Mouse (Mus musculus): ENCODE data around the gene Odf2. TPM values are rescaled to one million over a fixed set of nuclear protein-coding genes. Genes with fewer than 3 reads are reported as not detected.

Gene Odf2
- total and polyA plus RNA-seq, 3 experiments, result 35.4 to 54.6 (median 48.6) TPM

DNA sequence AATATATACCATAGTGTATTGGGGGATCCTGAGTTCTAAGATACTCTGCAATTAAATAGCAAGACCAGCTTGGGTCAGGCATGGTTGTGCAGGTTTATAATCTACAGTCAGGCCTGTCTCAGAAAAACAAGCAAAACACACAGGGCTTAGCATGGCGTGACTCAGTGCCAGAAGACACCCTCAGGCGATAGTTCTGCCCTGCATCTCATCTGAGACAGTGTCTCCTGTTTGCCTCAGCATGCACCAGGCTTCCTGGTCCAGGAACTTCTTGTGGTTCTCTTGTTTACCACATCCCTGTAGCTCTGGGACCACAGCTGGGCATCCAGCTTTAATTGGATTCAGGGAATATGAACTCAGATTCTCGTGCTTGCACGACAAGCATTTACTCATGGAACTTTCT lies 23.9 kb upstream of the Odf2 start:
- Histone ChIP-seq H3K36me3 (replicated peaks in 1 of 2; ENCODE audit: control insufficient read depth in 1 of 2, insufficient read depth in 1 of 2, low read length in 1 of 2) (no peaks in the 10 kb centered on the region), H3K4me2 (ENCODE audit: insufficient read depth, low read depth, poor library complexity, severe bottlenecking) (no peak overlapping the region), H3K79me2 (replicated peaks; ENCODE audit: control insufficient read depth, extremely low read depth, insufficient read depth, poor library complexity, severe bottlenecking) (no peaks in the 10 kb centered on the region), H3K4me1 (ENCODE audit: control insufficient read depth in 1 of 2, insufficient read depth in 2 of 2) (peaks cover 0 to 7% of the 10 kb centered on the region in 2 experiments; a peak in 2 of 4 replicates), H3K4me3 (replicated peaks in 1 of 3; ENCODE audit: low read depth in 2 of 3, low read length in 2 of 3, poor library complexity in 1 of 3) (no peak overlapping the region), H3K9me3 (replicated peaks; ENCODE audit: low read length) (no peaks in the 10 kb centered on the region), H3K27ac (ENCODE audit: insufficient read depth, low read depth) (no peak overlapping the region), H3K9ac (ENCODE audit: insufficient read depth, low read depth) (no peak overlapping the region), H3K27me3 (replicated peaks) (peaks cover 16% of the 10 kb centered on the region)
- TF ChIP-seq ZC3H11A (IDR thresholded peaks at IDR 0.05; ENCODE audit: low read depth, low read length) (no peak), MYC (IDR thresholded peaks at IDR 0.05; ENCODE audit: low read depth, low read length) (no peak), ELF1 (IDR thresholded peaks at IDR 0.05; ENCODE audit: low read depth, low read length) (no peak), TBP (conservative IDR thresholded peaks at IDR 0.05; ENCODE audit: low read depth, low read length) (no peak), TCF12 (IDR thresholded peaks at IDR 0.05; ENCODE audit: low read depth, low read length) (no peak), MAX (IDR thresholded peaks at IDR 0.05; ENCODE audit: low read length) (no peak), CTCF (conservative IDR thresholded peaks at IDR 0.05 in 1 of 2, IDR thresholded peaks at IDR 0.05 in 1 of 2; ENCODE audit: low read depth in 2 of 2, low read length in 2 of 2) (no peak), MAFK (IDR thresholded peaks at IDR 0.05; ENCODE audit: insufficient replicate concordance, low read length) (no peak), NELFE (IDR thresholded peaks at IDR 0.05; ENCODE audit: low read depth, low read length) (no peak), NRF1 (IDR thresholded peaks at IDR 0.05; ENCODE audit: low read depth, low read length) (no peak), SMC3 (IDR thresholded peaks at IDR 0.05; ENCODE audit: low read depth, low read length) (no peak), JUN (IDR thresholded peaks at IDR 0.05; ENCODE audit: insufficient read depth, low read depth, low read length) (no peak), CHD1 (IDR thresholded peaks at IDR 0.05; ENCODE audit: low read depth, low read length) (no peak), EP300 (IDR thresholded peaks at IDR 0.05; ENCODE audit: low read length) (no peak), POLR2AphosphoS2 (IDR thresholded peaks at IDR 0.05; ENCODE audit: low read depth, low read length) (no peak), MEF2A (IDR thresholded peaks at IDR 0.05; ENCODE audit: borderline replicate concordance, low read depth, low read length) (no peak), ZKSCAN1 (IDR thresholded peaks at IDR 0.05; ENCODE audit: borderline replicate concordance, low read depth, low read length) (no peak), RCOR1 (conservative IDR thresholded peaks at IDR 0.05; ENCODE audit: low read depth, low read length) (no peak), PAX5 (IDR thresholded peaks at IDR 0.05; ENCODE audit: low read length) (no peak), IRF4 (IDR thresholded peaks at IDR 0.05; ENCODE audit: low read depth, low read length) (no peak)
- no peak for DNase-seq (ENCODE audit: extremely low read depth)
- dilution Hi-C loops (cut with MboI; ENCODE audit: extremely low pct_ligation_motif_present, extremely low pct_unique_long_range_greater_than_20kb, low sequenced_read_pairs), result no loop called here
- in situ Hi-C loops (cut with MboI; ENCODE audit: low pct_ligation_motif_present, low pct_unique_long_range_greater_than_20kb, low sequenced_read_pairs), result loop anchor here (10.0 kb wide), 1 partner anchor 100 kb away; no protein-coding TSS in a partner anchor

DNA sequence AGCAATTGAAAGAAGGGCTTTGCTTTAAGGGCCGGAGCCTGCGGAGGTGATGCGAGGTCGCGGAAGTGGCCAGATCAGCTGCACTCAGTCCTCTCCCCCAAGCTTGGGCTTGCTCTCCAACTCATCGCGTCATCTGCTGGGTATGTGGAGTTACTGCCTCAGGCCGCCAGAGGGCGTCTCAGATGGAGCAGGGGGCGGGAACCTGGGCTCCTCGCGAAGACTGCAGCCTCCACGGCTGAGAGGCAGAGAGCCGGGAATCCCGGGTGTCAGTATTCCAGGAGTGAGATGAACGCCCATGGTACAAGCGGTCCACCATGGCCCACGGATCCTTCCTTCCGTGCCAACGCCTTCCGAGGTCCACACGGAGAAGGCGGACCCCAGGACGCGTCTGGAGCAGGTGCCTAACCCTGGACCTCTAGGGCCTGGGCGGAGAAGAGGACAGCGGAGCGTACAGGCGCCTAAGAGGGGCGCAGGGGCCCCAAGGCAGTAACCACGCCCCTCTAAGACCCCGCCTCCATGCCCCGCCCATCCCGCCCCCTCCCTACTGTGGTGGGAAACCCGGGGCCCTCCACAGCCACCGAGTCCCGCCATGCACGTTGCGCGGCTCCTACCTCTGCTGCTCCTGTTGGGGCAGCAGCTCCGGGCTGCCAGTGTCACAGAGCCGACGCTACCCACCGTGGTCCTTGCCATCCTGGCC lies 19.9 kb upstream of the Odf2 start, which contains the start of gene Cercam:
Gene Cercam (plus strand): TSS at position 216 of the 697 bp plus-strand sequence.
- Histone ChIP-seq H3K36me3 (replicated peaks in 1 of 2; ENCODE audit: control insufficient read depth in 1 of 2, insufficient read depth in 1 of 2, low read length in 1 of 2) (peaks cover 3 to 18% of the 10 kb centered on the region in 2 experiments), H3K4me2 (ENCODE audit: insufficient read depth, low read depth, poor library complexity, severe bottlenecking) (peak within 1 kb of the TSS; percentile 67), H3K9ac (ENCODE audit: insufficient read depth, low read depth) (peak within 1 kb of the TSS; percentile 29; the same call in 1 of the 2 replicates), H3K9me3 (replicated peaks; ENCODE audit: low read length) (no peaks in the 10 kb centered on the region), H3K27me3 (replicated peaks) (peaks cover 11% of the 10 kb centered on the region), H3K79me2 (replicated peaks; ENCODE audit: control insufficient read depth, extremely low read depth, insufficient read depth, poor library complexity, severe bottlenecking) (no peaks in the 10 kb centered on the region), H3K4me3 (replicated peaks in 1 of 3; ENCODE audit: low read depth in 2 of 3, low read length in 2 of 3, poor library complexity in 1 of 3) (peak within 1 kb of the TSS; percentile 49 to 70 (median 65)), H3K4me1 (ENCODE audit: control insufficient read depth in 1 of 2, insufficient read depth in 2 of 2) (peaks cover 10 to 18% of the 10 kb centered on the region in 2 experiments), H3K27ac (ENCODE audit: insufficient read depth, low read depth) (peak within 1 kb of the TSS; percentile 67)
- in situ Hi-C loops (cut with MboI; ENCODE audit: low pct_ligation_motif_present, low pct_unique_long_range_greater_than_20kb, low sequenced_read_pairs) (loop anchor here (10.0 kb wide), 1 partner anchor 104 kb away; no protein-coding TSS in a partner anchor), dilution Hi-C loops (cut with MboI; ENCODE audit: extremely low pct_ligation_motif_present, extremely low pct_unique_long_range_greater_than_20kb, low sequenced_read_pairs) (no loop called here)
- DNase-seq (ENCODE audit: extremely low read depth), result peak; percentile 85
- no peak for TF ChIP-seq MYC (IDR thresholded peaks at IDR 0.05; ENCODE audit: low read depth, low read length)
- peak; percentile 65; the same call in 1 of the 2 replicates for TF ChIP-seq MAZ (IDR thresholded peaks at IDR 0.05; ENCODE audit: low read depth, low read length)
- TF ChIP-seq CTCF (conservative IDR thresholded peaks at IDR 0.05 in 1 of 2, IDR thresholded peaks at IDR 0.05 in 1 of 2; ENCODE audit: low read depth in 2 of 2, low read length in 2 of 2), result peak; percentile 43 to 89; a peak in 3 of 4 replicates
- no peak for TF ChIP-seq TBP (conservative IDR thresholded peaks at IDR 0.05; ENCODE audit: low read depth, low read length)
- TF ChIP-seq NELFE (IDR thresholded peaks at IDR 0.05; ENCODE audit: low read depth, low read length), result no peak
- TF ChIP-seq RCOR1 (conservative IDR thresholded peaks at IDR 0.05; ENCODE audit: low read depth, low read length), result no peak
- no peak for TF ChIP-seq POLR2AphosphoS2 (IDR thresholded peaks at IDR 0.05; ENCODE audit: low read depth, low read length)
- no peak for TF ChIP-seq PAX5 (IDR thresholded peaks at IDR 0.05; ENCODE audit: low read length)
- TF ChIP-seq TCF12 (IDR thresholded peaks at IDR 0.05; ENCODE audit: low read depth, low read length), result 0 out of 2 replicates have a peak, but pooled peaks have one; percentile 13
- TF ChIP-seq NRF1 (IDR thresholded peaks at IDR 0.05; ENCODE audit: low read depth, low read length), result no peak
- TF ChIP-seq USF1 (IDR thresholded peaks at IDR 0.05; ENCODE audit: low read depth, low read length), result no peak
- no peak for TF ChIP-seq EP300 (IDR thresholded peaks at IDR 0.05; ENCODE audit: low read length)
- no peak for TF ChIP-seq CHD2 (IDR thresholded peaks at IDR 0.05; ENCODE audit: low read length)
- TF ChIP-seq UBTF (IDR thresholded peaks at IDR 0.05; ENCODE audit: low read depth, low read length), result peak; percentile 49
- TF ChIP-seq ZNF384 (IDR thresholded peaks at IDR 0.05; ENCODE audit: low read depth, low read length), result no peak
- TF ChIP-seq HCFC1 (IDR thresholded peaks at IDR 0.05; ENCODE audit: low read depth, low read length), result no peak; the same call in 1 of the 2 replicates
- TF ChIP-seq USF2 (conservative IDR thresholded peaks at IDR 0.05; ENCODE audit: low read depth, low read length), result no peak
- peak; percentile 14; the same call in 1 of the 2 replicates for TF ChIP-seq IRF4 (IDR thresholded peaks at IDR 0.05; ENCODE audit: low read depth, low read length)
- TF ChIP-seq MAX (IDR thresholded peaks at IDR 0.05; ENCODE audit: low read length), result peak; percentile 71; the same call in 1 of the 2 replicates
- peak; percentile 83 for TF ChIP-seq ELF1 (IDR thresholded peaks at IDR 0.05; ENCODE audit: low read depth, low read length)
- peak; percentile 42 for TF ChIP-seq POLR2A (IDR thresholded peaks at IDR 0.05; ENCODE audit: low read depth, low read length)
- TF ChIP-seq MEF2A (IDR thresholded peaks at IDR 0.05; ENCODE audit: borderline replicate concordance, low read depth, low read length), result no peak
- no peak for TF ChIP-seq ZC3H11A (IDR thresholded peaks at IDR 0.05; ENCODE audit: low read depth, low read length)

All from CH12.LX (cell line).